Mouse (Mus musculus) CH12.LX (cell line): Measurements from ENCODE around the gene Endod1. TPM values are rescaled to one million over a fixed set of nuclear protein-coding genes. Genes with fewer than 3 reads are reported as not detected.

Experiments used
- DNase-seq: peaks from one replicate; pipeline ENCODE4 v3.0.0-alpha.2; 2013; ENCODE audit errors: extremely low read depth
- H3K27ac ChIP-seq: 2 replicates; pipeline ENCODE4 v1.5.1; 2012; ENCODE audit warnings: low read depth, mild to moderate bottlenecking, control low read depth, moderate library complexity; ENCODE audit not compliant: insufficient read depth
- H3K27me3 ChIP-seq: replicated peaks from 2 replicates; pipeline ENCODE3; 2012; ENCODE audit warnings: inconsistent platforms
- H3K36me3 ChIP-seq, 2 experiments: replicated peaks in 1 of 2; 2 replicates each; pipeline versions ENCODE3 to v1.6.1; 2012; ENCODE audit warnings: inconsistent platforms in 1 of 2, low read length in 1 of 2, mild to moderate bottlenecking in 1 of 2, mixed read lengths in 1 of 2, moderate library complexity in 1 of 2; ENCODE audit not compliant: control insufficient read depth in 1 of 2, insufficient read depth in 1 of 2
- H3K4me1 ChIP-seq, 2 experiments: 2 replicates each; pipeline ENCODE4 v1.6.1; 2012; ENCODE audit warnings: inconsistent platforms in 1 of 2, moderate library complexity in 1 of 2; ENCODE audit not compliant: insufficient read depth in 2 of 2, control insufficient read depth in 1 of 2
- H3K4me2 ChIP-seq: 2 replicates; pipeline ENCODE4 v1.6.1; 2012; ENCODE audit warnings: low read depth, mild to moderate bottlenecking, control low read depth; ENCODE audit not compliant: poor library complexity, insufficient read depth, severe bottlenecking
- H3K4me3 ChIP-seq, 3 experiments: fragments of 150-350 bp in 1 of 3; sonication (generic) in 1 of 3; replicated peaks in 1 of 3; 2 replicates each; pipeline versions ENCODE3 to v1.5.1; 2011 to 2012; ENCODE audit warnings: low read depth in 2 of 3, low read length in 2 of 3, mild to moderate bottlenecking in 2 of 3, moderate library complexity in 2 of 3, control low read depth in 1 of 3, improper control_type of control experiment in 1 of 3, inconsistent platforms in 1 of 3, mixed read lengths in 1 of 3; ENCODE audit not compliant: poor library complexity in 1 of 3
- H3K79me2 ChIP-seq: replicated peaks from 2 replicates; pipeline ENCODE4 v1.6.1; 2012; ENCODE audit warnings: mild to moderate bottlenecking, moderate library complexity; ENCODE audit not compliant: control insufficient read depth, poor library complexity, insufficient read depth, severe bottlenecking; ENCODE audit errors: extremely low read depth
- H3K9ac ChIP-seq: 2 replicates; pipeline ENCODE4 v1.6.1; 2012; ENCODE audit warnings: low read depth, mild to moderate bottlenecking, control low read depth, moderate library complexity; ENCODE audit not compliant: insufficient read depth
- H3K9me3 ChIP-seq: replicated peaks from 2 replicates; pipeline ENCODE3; 2012; ENCODE audit warnings: low read length, inconsistent platforms, mixed read lengths
- BHLHE40 ChIP-seq: IDR thresholded peaks from 2 replicates; pipeline ENCODE4 v1.6.1; 2011; ENCODE audit warnings: mild to moderate bottlenecking, low read depth, low read length, improper control_type of control experiment
- CHD2 ChIP-seq: IDR thresholded peaks from 2 replicates; pipeline ENCODE4 v1.6.1; 2011; ENCODE audit warnings: low read length, improper control_type of control experiment
- E2F4 ChIP-seq: IDR thresholded peaks from 2 replicates; pipeline ENCODE4 v1.6.1; 2011; ENCODE audit warnings: low read depth, low read length, improper control_type of control experiment; ENCODE audit not compliant: insufficient replicate concordance
- ELF1 ChIP-seq: IDR thresholded peaks from 2 replicates; pipeline ENCODE4 v1.6.1; 2014; ENCODE audit warnings: low read depth, mild to moderate bottlenecking, inconsistent platforms, low read length, improper control_type of control experiment
- EP300 ChIP-seq: IDR thresholded peaks from 2 replicates; pipeline ENCODE4 v1.6.1; 2011; ENCODE audit warnings: low read length, improper control_type of control experiment
- ETS1 ChIP-seq: conservative IDR thresholded peaks from 2 replicates; pipeline ENCODE4 v1.6.1; 2012; ENCODE audit warnings: low read depth, mild to moderate bottlenecking, inconsistent platforms, low read length, improper control_type of control experiment, moderate library complexity
- GABPA ChIP-seq: IDR thresholded peaks from 2 replicates; pipeline ENCODE4 v1.6.1; 2012; ENCODE audit warnings: low read depth, low read length, improper control_type of control experiment, inconsistent platforms; ENCODE audit not compliant: insufficient replicate concordance
- HCFC1 ChIP-seq: IDR thresholded peaks from 2 replicates; pipeline ENCODE4 v1.6.1; 2012; ENCODE audit warnings: low read depth, mild to moderate bottlenecking, inconsistent platforms, low read length, improper control_type of control experiment
- IRF4 ChIP-seq: IDR thresholded peaks from 2 replicates; pipeline ENCODE4 v1.6.1; 2014; ENCODE audit warnings: low read depth, mild to moderate bottlenecking, inconsistent platforms, low read length, improper control_type of control experiment
- JUN ChIP-seq: IDR thresholded peaks from 2 replicates; pipeline ENCODE4 v1.6.1; 2011; ENCODE audit warnings: low read depth, mild to moderate bottlenecking, low read length, improper control_type of control experiment, moderate library complexity; ENCODE audit not compliant: insufficient read depth
- JUND ChIP-seq: conservative IDR thresholded peaks from 2 replicates; pipeline ENCODE4 v1.6.1; 2011; ENCODE audit warnings: low read depth, low read length, improper control_type of control experiment
- KAT2A ChIP-seq: IDR thresholded peaks from 2 replicates; pipeline ENCODE4 v1.6.1; 2012; ENCODE audit warnings: low read length, improper control_type of control experiment, inconsistent platforms; ENCODE audit not compliant: insufficient replicate concordance
- MAFK ChIP-seq: IDR thresholded peaks from 2 replicates; pipeline ENCODE4 v1.6.1; 2011; ENCODE audit warnings: low read length, improper control_type of control experiment; ENCODE audit not compliant: insufficient replicate concordance
- MAX ChIP-seq: IDR thresholded peaks from 2 replicates; pipeline ENCODE4 v1.6.1; 2011; ENCODE audit warnings: low read length, improper control_type of control experiment
- MAZ ChIP-seq: IDR thresholded peaks from 2 replicates; pipeline ENCODE4 v1.6.1; 2012; ENCODE audit warnings: low read depth, mild to moderate bottlenecking, inconsistent platforms, low read length, improper control_type of control experiment, moderate library complexity
- MYC ChIP-seq: IDR thresholded peaks from 2 replicates; pipeline ENCODE4 v1.6.1; 2011; ENCODE audit warnings: low read depth, mild to moderate bottlenecking, improper control_type of control experiment, low read length
- NELFE ChIP-seq: IDR thresholded peaks from 2 replicates; pipeline ENCODE4 v1.6.1; 2011; ENCODE audit warnings: low read depth, low read length, improper control_type of control experiment
- PAX5 ChIP-seq: IDR thresholded peaks from 2 replicates; pipeline ENCODE4 v1.6.1; 2012; ENCODE audit warnings: low read length, inconsistent platforms, mixed read lengths
- POLR2A ChIP-seq: IDR thresholded peaks from 2 replicates; pipeline ENCODE4 v1.6.1; 2011; ENCODE audit warnings: low read depth, mild to moderate bottlenecking, improper control_type of control experiment, low read length
- POLR2AphosphoS2 ChIP-seq: IDR thresholded peaks from 2 replicates; pipeline ENCODE4 v1.6.1; 2011; ENCODE audit warnings: low read depth, low read length, improper control_type of control experiment
- RAD21 ChIP-seq: IDR thresholded peaks from 2 replicates; pipeline ENCODE4 v1.6.1; 2011; ENCODE audit warnings: low read depth, mild to moderate bottlenecking, low read length, improper control_type of control experiment, moderate library complexity
- RCOR1 ChIP-seq: conservative IDR thresholded peaks from 2 replicates; pipeline ENCODE4 v1.6.1; 2012; ENCODE audit warnings: low read depth, mild to moderate bottlenecking, inconsistent platforms, low read length, improper control_type of control experiment
- SIN3A ChIP-seq: IDR thresholded peaks from 2 replicates; pipeline ENCODE4 v1.6.1; 2012; ENCODE audit warnings: low read length, improper control_type of control experiment, inconsistent platforms
- SMC3 ChIP-seq: IDR thresholded peaks from 2 replicates; pipeline ENCODE4 v1.6.1; 2011; ENCODE audit warnings: low read depth, low read length, improper control_type of control experiment
- TBP ChIP-seq: conservative IDR thresholded peaks from 2 replicates; pipeline ENCODE4 v1.6.1; 2011; ENCODE audit warnings: low read depth, low read length, improper control_type of control experiment
- TCF12 ChIP-seq: IDR thresholded peaks from 2 replicates; pipeline ENCODE4 v1.6.1; 2014; ENCODE audit warnings: low read depth, mild to moderate bottlenecking, inconsistent platforms, low read length, improper control_type of control experiment
- UBTF ChIP-seq: IDR thresholded peaks from 2 replicates; pipeline ENCODE4 v1.6.1; 2012; ENCODE audit warnings: low read depth, mild to moderate bottlenecking, inconsistent platforms, low read length, improper control_type of control experiment, moderate library complexity
- USF1 ChIP-seq: IDR thresholded peaks from 2 replicates; pipeline ENCODE4 v1.6.1; 2014; ENCODE audit warnings: low read depth, mild to moderate bottlenecking, inconsistent platforms, low read length, improper control_type of control experiment
- USF2 ChIP-seq: conservative IDR thresholded peaks from 2 replicates; pipeline ENCODE4 v1.6.1; 2011; ENCODE audit warnings: low read depth, low read length, improper control_type of control experiment
- ZC3H11A ChIP-seq: IDR thresholded peaks from 2 replicates; pipeline ENCODE4 v1.6.1; 2012; ENCODE audit warnings: low read depth, mild to moderate bottlenecking, inconsistent platforms, low read length, improper control_type of control experiment
- ZKSCAN1 ChIP-seq: IDR thresholded peaks from 2 replicates; pipeline ENCODE4 v1.6.1; 2012; ENCODE audit warnings: low read depth, inconsistent platforms, low read length, improper control_type of control experiment, borderline replicate concordance
- ZMIZ1 ChIP-seq: IDR thresholded peaks from 2 replicates; pipeline ENCODE4 v1.6.1; 2012; ENCODE audit warnings: low read depth, mild to moderate bottlenecking, inconsistent platforms, low read length, improper control_type of control experiment
- ZNF384 ChIP-seq: IDR thresholded peaks from 2 replicates; pipeline ENCODE4 v1.6.1; 2012; ENCODE audit warnings: low read depth, low read length, improper control_type of control experiment, inconsistent platforms
- dilution Hi-C: fragments of 300-500 bp; cut with MboI; formaldehyde crosslinking; loops from 2 replicates; pipeline ENCODE4 v1.14.3; 2020; ENCODE audit warnings: low sequenced_read_pairs; ENCODE audit not compliant: extremely low pct_unique_long_range_greater_than_20kb, extremely low pct_ligation_motif_present
- in situ Hi-C: fragments of 300-500 bp; cut with MboI; formaldehyde crosslinking; loops from 3 replicates; pipeline ENCODE4 v1.14.3; 2019; ENCODE audit warnings: low sequenced_read_pairs, low pct_ligation_motif_present, low pct_unique_long_range_greater_than_20kb, mixed read lengths
- polyA plus RNA-seq: library from polyadenylated mRNA; unstranded; fragments of >175 nt; gene quantifications from 2 replicates; pipeline ENCODE4 v1.2.1, GENCODE M21; 2012; ENCODE audit warnings: low read depth; ENCODE audit not compliant: insufficient read length
- total RNA-seq, 2 experiments: library from RNA; depleted of rRNA; stranded (reverse); fragments of 300-350 nt in 1 of 2; fragments of >200 nt in 1 of 2; gene quantifications; 2 replicates each; pipeline ENCODE4 v1.2.3; 2012 to 2014

The Endod1 gene
- total and polyA plus RNA-seq, 3 experiments = 1.6 to 4.6 (median 3.0) TPM

DNA sequence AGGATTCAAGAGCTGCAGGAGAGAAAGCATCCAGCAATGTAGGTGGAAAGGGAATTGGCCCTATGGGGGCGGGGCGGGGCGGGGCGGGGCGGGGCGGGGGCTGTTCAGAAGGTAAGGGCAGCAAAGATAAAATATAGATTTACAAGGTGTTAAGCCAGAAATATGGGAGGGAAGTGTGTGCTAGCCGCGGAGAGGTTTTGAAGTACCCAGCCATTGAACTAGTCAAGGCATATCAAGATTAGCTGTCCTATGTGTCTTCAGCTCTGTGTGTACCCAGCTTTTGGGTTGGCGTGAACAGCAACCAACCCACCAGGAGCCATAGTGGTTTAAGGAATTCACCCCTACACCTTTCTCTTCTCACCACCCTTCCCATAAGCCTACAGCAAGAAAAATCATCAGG is 5.5 kb upstream of the Endod1 start:
- Histone ChIP-seq H3K4me2 (no peak overlapping the region), H3K9me3 (no peaks in the 10 kb centered on the region), H3K9ac (no peak overlapping the region)

GRCm38 (mm10) chr9:14385665-14386064 is 4.4 kb upstream of the Endod1 start:
- no peak overlapping the region for H3K27ac ChIP-seq
- no peak for TF ChIP-seq USF2
- TF ChIP-seq UBTF = no peak
- TF ChIP-seq MAZ = no peak
- TF ChIP-seq MAX = no peak
- TF ChIP-seq SMC3 = no peak
- TF ChIP-seq USF1 = no peak
- TF ChIP-seq ZKSCAN1 = no peak
- no peak for TF ChIP-seq RCOR1
- no peak for TF ChIP-seq E2F4
- no peak for TF ChIP-seq POLR2A
- TF ChIP-seq HCFC1 = no peak
- TF ChIP-seq MYC = no peak
- 0 out of 2 replicates have a peak, but pooled peaks have one; percentile 27 for TF ChIP-seq IRF4
- TF ChIP-seq ZMIZ1 = no peak
- no peak for TF ChIP-seq BHLHE40
- TF ChIP-seq KAT2A = no peak
- TF ChIP-seq ELF1 = peak; percentile 64
- TF ChIP-seq ZNF384 = no peak
- TF ChIP-seq NELFE = no peak
- no peak for TF ChIP-seq SIN3A
- TF ChIP-seq JUND = 0 out of 2 replicates have a peak, but pooled peaks have one; percentile 26
- TF ChIP-seq ETS1 = peak; percentile 62
- no peak for TF ChIP-seq TBP
- TF ChIP-seq PAX5 = no peak
- TF ChIP-seq JUN = peak; percentile 19; the same call in 1 of the 2 replicates
- TF ChIP-seq ZC3H11A = no peak
- peak; percentile 40; the same call in 1 of the 2 replicates for TF ChIP-seq EP300
- no peaks in the 10 kb centered on the region for H3K79me2 ChIP-seq
- H3K36me3 ChIP-seq = no peaks in the 10 kb centered on the region
- peaks cover 10 to 24% of the 10 kb centered on the region in 2 experiments; a peak in 3 of 4 replicates for H3K4me1 ChIP-seq
- in situ Hi-C loops (loop anchor here (5.0 kb wide), 1 partner anchor 33 kb away; no protein-coding TSS in a partner anchor), dilution Hi-C loops (no loop called here)
- no peak overlapping the region for H3K4me2 ChIP-seq
- H3K9me3 ChIP-seq = no peaks in the 10 kb centered on the region
- H3K27me3 ChIP-seq = no peaks in the 10 kb centered on the region
- peak; percentile 60 for DNase-seq
- no peak overlapping the region for H3K9ac ChIP-seq
- H3K4me3 ChIP-seq = no peak overlapping the region

More for the DNA sequence above, 5.5 kb upstream of the Endod1 start:
- no peak for DNase-seq
- no peak for TF ChIP-seq MAFK
- TF ChIP-seq UBTF = no peak
- no peak for TF ChIP-seq CHD2
- no peak for TF ChIP-seq GABPA
- TF ChIP-seq KAT2A = no peak
- TF ChIP-seq RAD21 = no peak
- no peak for TF ChIP-seq ZNF384
- TF ChIP-seq PAX5 = no peak
- no peak for TF ChIP-seq POLR2AphosphoS2
- TF ChIP-seq E2F4 = no peak
- no peak for TF ChIP-seq USF1
- no peak for TF ChIP-seq TCF12
- Histone ChIP-seq H3K4me3 (no peak overlapping the region), H3K4me1 (peaks cover 11 to 19% of the 10 kb centered on the region in 2 experiments), H3K79me2 (no peaks in the 10 kb centered on the region), H3K36me3 (no peaks in the 10 kb centered on the region), H3K27ac (no peak overlapping the region), H3K27me3 (no peaks in the 10 kb centered on the region)
- in situ Hi-C loops = loop anchor here (5.0 kb wide), 1 partner anchor 35 kb away; no protein-coding TSS in a partner anchor
- dilution Hi-C loops = no loop called here
